Mouse (Mus musculus): ENCODE data around the gene Tmtc1.

The Tmtc1 gene

GRCm38 (mm10) chr6:148366629-148367028, 77.6 kb downstream of the Tmtc1 start:
- no peak for DNase-seq

- DNase-seq = no peak
Measured at GRCm38 (mm10) chr6:148363162-148363561, 81.0 kb downstream of the Tmtc1 start.

- DNase-seq = no peak
Measured at GRCm38 (mm10) chr6:148362475-148362874, 81.7 kb downstream of the Tmtc1 start.

- DNase-seq = no peak
Measured at GRCm38 (mm10) chr6:148359348-148359905, 84.8 kb downstream of the Tmtc1 start.

- DNase-seq = no peak
Measured at GRCm38 (mm10) chr6:148358580-148359246, 85.5 kb downstream of the Tmtc1 start.

- DNase-seq = no peak
Measured at GRCm38 (mm10) chr6:148356141-148356540, 88.0 kb downstream of the Tmtc1 start.

- peak; percentile 36 for DNase-seq
Measured at GRCm38 (mm10) chr6:148354509-148355474, 89.4 kb downstream of the Tmtc1 start.

GRCm38 (mm10) chr6:148354151-148354508, 90.1 kb downstream of the Tmtc1 start:
- no peak for DNase-seq

- DNase-seq = no peak
Measured at GRCm38 (mm10) chr6:148345001-148345400, 99.2 kb downstream of the Tmtc1 start.

- no peak for DNase-seq
Measured at GRCm38 (mm10) chr6:148342191-148342590, 102.0 kb downstream of the Tmtc1 start.

GRCm38 (mm10) chr6:148341765-148342164, 102.4 kb downstream of the Tmtc1 start:
- DNase-seq = no peak

- no peak for DNase-seq
Measured at GRCm38 (mm10) chr6:148338326-148338957, 105.7 kb downstream of the Tmtc1 start.

GRCm38 (mm10) chr6:148336290-148336955, 107.8 kb downstream of the Tmtc1 start:
- no peak for DNase-seq

- no peak for DNase-seq
Measured at GRCm38 (mm10) chr6:148331916-148332315, 112.3 kb downstream of the Tmtc1 start.

- DNase-seq = no peak
Measured at GRCm38 (mm10) chr6:148329976-148330375, 114.2 kb downstream of the Tmtc1 start.

GRCm38 (mm10) chr6:148328928-148329327, 115.3 kb downstream of the Tmtc1 start:
- DNase-seq = no peak

GRCm38 (mm10) chr6:148328130-148328529, 116.1 kb downstream of the Tmtc1 start:
- DNase-seq = no peak

- DNase-seq = no peak
Measured at GRCm38 (mm10) chr6:148318736-148319135, 125.5 kb downstream of the Tmtc1 start.

- no peak for DNase-seq
Measured at GRCm38 (mm10) chr6:148315571-148316080, 128.6 kb downstream of the Tmtc1 start.

- DNase-seq = no peak
Measured at GRCm38 (mm10) chr6:148315106-148315505, 129.1 kb downstream of the Tmtc1 start.

GRCm38 (mm10) chr6:148310981-148311380, 133.2 kb downstream of the Tmtc1 start:
- DNase-seq = no peak

- DNase-seq = no peak
Measured at GRCm38 (mm10) chr6:148305821-148306220, 138.4 kb downstream of the Tmtc1 start.

Measured in thymus, postnatal 14 days (tissue).